Mouse (Mus musculus) thymus, adult 18-20 months (tissue): ENCODE measurements around the gene Agbl2.

Source experiments
- DNase-seq, 2 experiments: peaks; one replicate each; pipeline ENCODE4 v3.0.0; 2022; ENCODE audit warnings: mixed read lengths in 2 of 2

Gene Agbl2

DNA sequence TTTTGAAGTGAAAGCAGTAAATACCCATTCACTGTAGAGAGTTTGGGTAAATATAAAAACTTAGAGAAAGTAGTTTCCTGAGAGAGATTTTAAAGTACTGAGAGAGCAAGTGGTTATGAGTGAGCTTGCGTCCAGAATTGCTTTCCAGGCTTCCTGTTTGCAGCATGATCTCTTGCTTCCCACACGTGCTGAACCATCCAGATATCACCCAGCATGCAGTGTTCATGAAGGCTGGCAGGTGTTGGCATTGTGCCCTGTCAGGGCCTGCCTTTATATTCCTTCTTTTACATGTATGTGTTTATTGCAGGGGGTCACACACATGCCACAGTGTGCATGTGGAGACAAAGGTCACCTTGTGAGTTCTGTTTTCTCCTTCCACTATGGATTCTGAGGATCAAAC, 92.7 kb downstream of the Agbl2 start:
- DNase-seq, result no peak

DNA sequence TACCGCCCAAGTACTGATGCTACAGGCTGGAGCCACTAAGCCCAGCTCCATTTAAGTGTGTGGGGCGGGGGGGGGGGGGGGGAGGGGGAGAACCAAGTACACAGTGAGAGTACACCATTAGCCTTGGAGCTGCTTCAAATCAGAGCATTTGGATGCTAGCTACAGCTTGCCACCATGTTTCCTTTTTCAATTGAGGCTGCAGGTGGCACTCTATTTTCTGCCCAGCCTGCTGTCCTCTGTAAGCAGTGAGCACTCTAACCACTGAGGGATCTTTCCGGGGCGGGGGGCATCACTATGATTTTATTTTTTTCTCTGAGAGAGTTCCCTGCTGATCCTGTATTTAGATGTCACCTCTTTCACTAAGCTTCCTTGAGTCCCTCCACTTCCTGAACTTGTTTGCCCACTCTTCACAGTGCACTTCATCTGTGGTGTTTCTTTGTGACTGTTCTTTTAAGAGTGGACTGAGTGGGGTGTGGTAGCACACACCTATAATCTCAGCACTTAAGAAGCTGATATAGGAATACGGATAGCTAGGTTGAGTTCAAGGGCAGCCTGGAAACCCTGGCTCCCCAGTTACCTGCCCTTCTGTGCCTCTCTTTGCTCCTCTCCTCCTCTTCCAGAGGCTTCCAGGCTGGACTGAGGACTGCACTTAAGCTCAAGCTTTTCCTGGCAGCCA, 95.2 kb downstream of the Agbl2 start:
- DNase-seq, result no peak

DNA sequence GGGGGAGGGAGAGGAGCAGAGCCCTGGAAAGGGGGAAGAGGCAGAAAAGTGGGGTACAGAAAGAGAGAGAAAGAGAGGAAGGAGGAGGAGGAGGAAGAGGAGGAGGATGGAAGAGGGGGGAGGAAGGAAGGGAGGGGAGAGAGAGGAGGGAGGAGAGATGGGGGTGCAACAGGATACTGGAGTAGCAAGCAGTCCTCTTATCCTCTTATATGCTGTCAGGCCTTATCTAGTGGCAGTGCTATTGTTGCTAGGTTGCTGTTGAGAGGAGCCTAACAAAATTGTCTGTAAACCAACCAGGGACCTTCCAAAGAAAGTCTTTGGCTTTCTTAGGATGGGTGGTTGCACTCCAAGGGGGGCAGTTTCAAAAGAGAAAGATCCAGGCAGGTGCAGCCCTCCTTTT, 96.9 kb downstream of the Agbl2 start:
- no peak for DNase-seq

DNA sequence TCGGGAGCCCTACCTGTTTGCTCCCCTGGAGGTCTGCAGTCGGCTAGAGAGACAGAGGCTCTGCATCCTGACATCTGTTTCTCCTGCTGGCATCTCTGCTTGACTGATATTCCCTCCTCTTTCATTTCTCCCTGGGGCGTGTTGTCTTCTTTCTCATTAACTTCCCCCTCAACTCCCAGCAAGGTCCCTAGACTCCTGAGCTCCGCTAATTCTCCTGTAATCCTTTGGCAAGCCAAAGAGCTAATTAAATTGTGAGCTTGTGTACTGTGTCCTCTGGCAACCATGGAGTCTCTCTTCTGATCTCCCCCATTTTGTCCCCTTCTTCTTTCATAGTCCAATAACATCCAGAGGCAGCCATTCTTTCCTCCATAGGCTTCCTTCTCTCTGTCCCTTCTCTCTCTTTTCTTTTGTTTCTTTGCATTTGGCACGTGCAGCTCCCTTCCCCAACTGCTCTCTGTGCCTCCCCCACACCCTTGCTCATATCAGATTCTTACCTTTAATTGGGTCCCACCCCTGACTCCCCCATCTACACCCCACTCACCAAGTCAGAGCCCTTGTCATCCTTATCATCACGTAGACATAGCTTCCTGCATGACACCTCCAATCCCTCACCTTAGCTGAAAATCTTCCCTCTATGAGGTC, 97.7 kb downstream of the Agbl2 start:
- DNase-seq, result no peak

DNA sequence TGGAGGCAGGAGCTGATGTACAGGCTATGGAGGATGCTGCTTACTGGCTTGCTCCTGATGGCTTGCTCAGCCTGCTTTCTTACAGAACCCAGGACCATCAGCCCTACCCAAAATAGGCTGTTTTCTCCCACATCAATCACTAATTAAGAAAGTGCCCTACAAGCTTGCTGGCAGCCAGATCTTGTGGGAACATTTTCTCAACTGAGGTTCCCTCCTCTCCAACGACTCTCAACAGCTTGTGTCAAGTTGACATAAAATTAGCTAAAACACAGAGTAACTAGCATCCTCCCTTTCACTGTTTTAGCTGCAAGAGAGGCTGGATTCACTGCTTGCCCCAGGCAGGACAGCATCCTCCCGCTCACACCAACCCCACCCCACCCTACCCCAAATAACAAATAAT, 99.3 kb downstream of the Agbl2 start:
- no peak for DNase-seq
